Mouse (Mus musculus) retina, postnatal 1 day (tissue): ENCODE results near the gene Tfap2e.

Experiments
- DNase-seq: peaks from one replicate; pipeline ENCODE4 v3.0.0-alpha.2; 2012

Tfap2e gene

DNA sequence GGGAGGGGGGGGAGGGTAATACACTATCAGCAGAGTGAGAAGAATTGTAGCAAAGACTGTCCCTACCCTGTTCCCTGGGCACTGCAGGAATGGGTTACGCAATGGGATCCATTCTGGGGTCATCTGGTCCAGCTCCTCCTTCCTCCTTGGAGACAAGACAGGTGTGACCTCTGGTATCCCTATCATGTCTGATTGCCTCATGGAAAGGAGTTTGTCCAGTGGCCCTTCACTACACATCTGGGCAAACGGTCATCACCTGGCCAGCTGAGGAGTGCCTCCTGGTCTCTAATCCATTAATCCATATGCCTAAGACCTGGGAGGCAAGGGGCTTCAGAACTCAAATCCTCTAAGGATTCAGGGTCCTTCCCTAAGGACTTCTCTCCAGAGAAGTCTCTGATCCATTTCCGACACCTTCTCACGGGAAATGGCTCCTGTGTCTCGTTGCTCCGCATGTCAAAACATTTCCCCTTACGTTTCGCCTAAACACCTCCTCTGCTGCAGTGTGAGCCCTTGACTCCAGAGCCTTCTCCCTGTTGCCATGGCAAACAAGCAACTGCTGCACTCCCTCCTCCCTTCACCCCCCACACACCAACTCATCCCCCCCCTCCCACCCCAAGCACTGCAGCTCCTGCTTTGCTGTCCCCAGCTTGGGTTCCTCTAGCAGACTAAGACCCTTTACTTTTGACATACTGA is 15.0 kb upstream of the Tfap2e start:
- no peak for DNase-seq

DNA sequence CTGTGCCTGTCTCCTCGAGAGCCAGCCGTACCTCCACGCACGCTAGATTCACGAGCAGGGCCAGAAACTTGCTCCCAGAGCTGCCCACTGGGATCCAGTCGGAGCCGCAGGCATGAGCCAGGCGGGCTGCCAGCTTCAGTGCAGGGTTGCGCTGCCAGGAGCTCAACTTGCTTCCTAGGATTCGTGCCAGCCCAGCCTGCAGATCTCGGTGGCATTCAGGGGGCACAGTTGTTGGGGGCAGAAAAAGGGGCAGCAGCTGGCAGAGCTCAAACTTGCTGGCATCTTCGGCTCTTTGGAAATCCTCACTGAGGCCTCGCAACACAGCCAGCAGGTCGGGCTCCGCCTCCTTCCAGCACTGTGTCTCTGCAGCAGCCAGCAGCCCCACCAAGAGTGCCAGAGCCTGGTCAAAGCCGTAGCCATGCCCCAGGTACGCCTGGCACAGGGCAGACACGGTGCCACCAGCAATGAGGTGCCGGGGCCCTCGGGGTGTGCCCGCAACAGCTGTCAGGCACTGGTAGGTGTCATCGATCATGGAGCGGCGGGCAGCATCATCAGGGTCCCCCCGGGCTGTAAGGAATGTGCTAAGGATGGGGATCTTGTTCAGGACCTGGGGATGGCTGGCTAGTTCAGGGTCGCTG is 14.1 kb upstream of the Tfap2e start:
- DNase-seq, result no peak

DNA sequence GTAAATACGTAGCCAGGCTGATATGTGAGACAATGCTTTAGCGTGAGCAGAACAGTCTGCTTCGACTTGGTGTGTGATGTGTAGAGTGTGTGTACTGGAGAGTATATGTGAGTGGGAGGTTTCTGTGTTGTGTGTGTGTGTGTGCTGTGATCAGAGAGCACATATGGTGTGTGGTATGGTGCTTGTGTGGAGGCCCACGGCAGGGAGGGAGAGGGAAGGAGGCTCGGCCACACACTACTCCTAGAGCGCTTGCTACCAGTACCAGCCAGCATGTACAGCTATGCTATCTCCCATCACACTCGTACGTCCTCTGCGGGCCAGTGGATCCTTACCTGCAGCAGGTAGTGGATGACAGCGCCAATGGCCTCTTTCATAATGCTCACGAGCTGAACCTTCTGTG is 13.5 kb upstream of the Tfap2e start:
- no peak for DNase-seq

DNA sequence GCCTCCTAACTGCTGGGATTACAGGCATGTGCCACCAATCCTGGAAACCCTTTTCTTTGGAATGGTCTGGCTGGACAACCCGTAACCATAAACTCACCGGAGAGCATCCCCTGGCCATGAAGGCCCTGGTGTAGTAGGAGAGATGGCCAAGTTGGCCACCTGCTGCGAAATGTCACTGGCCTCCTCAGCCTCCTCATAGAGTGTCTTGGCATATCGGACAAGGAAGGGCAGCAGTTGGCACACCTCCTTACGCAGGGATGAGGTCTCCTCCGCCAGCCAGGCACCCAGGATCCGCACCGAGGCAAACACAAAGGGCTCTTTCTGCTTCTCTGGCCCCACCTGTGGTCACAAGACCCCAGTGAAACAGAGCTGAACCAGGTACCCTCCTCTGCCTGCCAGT is 12.3 kb upstream of the Tfap2e start:
- DNase-seq, result no peak

DNA sequence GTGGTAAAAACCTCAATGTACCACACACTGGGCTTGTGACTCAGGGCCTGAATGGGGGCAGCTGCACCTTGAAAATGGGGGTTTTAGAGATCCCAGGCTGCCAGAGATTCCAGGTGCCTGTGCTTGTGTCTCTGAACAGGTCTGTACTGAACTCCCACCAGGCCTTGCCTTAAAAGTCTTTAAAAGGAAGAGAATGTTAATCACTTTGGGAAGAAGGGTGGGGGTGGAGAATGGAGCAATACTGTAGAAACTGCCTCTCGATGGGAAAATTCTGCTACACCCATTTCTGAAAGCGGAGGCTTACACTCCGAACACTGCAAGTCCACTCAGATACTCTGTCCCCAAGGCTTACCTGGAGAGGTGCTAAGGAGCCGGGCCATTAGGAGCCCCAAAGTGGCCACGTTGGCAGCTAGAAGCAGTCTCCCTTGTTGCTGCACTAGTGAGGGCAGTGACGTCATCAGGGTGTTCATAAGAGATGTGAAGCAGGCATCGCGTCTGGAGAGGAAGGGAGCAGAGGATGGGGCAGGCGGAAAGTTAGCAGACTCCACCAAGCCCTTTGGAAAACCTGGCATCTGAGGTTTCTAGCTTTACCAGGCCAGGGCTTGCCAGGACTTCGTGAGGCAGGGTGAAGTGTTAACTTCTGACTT is 10.3 kb upstream of the Tfap2e start:
- DNase-seq, result no peak

DNA sequence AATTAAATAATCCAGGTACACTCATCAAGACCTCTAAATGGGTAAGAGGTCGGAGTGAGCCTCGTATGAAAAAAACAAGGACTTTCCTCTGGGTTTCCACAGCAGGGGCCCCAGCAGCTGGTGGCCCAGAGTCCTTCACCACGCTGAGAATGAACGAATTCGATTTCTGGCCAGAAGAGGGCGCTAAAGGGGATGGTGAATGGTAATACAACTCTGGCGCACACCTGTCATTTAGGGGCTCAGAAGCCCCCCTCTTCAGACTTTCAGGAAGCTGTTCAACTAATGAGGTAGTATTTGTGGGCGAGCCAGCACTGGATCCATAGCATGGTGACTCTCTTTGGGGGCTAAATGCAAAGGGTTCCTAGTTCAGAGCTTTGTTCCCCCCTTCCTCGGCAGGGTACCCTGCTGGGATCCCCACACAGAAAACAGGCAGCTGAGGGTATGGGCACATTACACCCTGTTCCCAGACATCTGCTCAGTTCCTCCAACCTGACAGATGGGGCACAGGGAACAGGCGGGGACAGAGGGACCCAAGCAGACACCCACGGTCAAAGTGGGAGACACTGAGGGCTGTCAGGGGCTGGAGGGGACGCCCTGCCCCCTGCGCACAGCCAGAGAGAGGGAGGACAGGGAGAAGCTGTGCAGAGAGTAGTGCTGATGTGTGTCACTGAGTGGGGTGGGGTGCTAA is 9.6 kb upstream of the Tfap2e start:
- DNase-seq, result peak; percentile 77

DNA sequence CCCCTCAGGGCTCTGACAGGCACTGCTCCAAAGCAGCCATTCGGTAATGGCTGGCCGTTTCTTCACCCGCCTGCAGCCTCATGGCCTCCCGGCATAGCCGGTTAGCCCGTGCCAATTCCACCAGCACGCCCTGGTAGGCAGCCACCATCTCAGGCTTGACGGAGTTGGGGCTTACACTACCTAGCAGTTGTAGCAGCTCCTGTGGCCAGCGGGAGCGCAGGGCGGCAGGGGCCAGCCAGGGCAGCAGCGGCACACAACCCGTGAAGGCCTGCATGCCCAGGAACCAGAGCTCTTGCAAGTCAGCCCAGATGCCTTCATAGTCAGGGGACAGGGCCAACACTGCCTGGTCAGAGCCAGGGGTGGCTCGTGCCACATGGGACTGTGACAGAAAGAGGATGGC is 8.8 kb upstream of the Tfap2e start:
- DNase-seq, result no peak

DNA sequence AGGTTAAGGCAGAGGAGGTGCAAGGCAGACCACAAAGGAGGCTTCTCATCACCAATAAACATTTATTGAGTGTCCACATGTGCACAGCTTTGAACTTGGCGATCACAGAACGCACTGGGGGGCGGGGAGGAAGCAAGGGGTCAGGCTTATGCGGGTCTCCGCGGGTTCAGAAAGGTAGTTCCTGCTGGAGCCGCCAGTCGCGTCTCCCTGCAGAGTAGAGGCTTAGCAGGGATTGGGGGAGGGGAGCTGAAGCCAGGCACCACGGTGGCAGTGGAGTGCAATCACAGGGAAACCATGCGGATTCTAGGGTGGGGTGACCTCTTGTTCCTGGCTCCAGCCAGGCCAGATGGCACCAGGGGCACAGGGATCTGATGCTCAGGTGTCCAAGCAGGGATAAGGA is 7.7 kb upstream of the Tfap2e start:
- DNase-seq, result peak; percentile 52

DNA sequence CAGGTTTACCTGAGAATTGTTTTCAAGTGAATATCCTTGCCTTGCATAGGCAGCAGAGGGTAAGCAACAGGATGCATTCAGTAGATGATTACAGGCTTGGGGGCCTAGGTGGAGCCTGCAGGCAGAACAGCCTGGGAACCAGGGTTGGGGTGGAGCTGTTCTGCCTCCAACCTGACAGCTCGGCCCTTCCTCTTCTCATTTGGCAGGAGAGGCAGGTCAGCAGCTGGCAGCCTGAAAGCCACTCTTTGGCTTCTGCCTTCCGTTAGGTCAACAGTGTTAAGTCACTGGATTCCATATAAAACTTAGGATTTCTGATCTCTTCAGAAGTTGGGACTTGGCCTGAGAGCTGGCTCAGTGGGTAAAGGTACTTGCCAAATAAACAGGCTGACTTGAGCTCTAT is 6.9 kb upstream of the Tfap2e start:
- no peak for DNase-seq

DNA sequence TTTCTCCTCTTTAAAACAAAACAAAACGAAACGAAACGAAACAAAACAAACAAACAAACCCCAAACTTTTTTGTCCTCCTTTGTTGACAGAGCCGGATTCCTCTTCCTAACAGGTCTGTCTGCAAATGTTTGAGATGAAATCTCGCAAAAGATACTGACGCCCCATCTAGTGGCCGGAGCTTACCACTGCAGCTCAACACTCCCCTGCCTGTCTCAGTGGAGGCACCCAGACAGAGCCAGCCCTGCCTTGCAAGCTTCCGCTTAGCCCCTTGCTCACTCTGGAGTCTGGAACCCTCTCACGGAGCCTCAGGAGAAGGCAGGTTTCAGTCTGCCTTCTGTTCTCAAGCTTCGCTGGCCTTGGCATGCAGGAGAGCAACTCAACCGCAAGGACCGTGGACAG is 5.4 kb upstream of the Tfap2e start:
- DNase-seq, result peak; percentile 88

DNA sequence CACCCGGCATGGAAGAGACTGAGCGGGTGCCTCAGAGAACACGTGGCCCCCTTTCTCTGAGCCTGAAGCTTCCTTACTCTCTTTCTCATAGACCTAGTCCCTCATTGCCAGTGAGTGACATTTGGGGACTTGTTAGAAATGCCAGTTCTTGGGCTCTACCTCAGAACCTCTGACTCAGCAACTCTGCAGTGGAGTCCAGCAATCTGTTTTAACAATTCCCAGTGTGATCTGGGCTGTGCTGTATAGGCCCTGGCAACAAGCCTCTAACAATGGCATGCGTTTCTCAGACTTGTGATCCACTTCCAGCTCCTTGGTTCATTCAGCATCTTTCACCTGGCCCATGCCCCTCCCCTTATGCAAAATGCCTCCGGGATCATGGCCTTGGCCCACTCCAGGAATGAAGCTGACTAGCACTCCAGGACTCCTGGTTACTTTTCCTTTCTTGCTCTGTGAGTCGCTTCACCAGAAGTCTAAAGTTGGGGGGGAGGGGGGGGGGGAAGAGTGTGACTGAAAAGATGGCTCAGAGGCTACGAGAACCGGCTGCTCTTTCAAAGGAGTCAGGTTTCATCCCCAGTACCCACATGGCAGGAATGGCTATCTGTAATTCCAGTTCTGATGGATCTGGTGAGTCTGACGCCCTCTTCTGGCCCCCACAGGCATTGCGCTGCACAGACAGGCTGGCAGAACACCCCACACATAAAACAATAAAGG is 4.1 kb upstream of the Tfap2e start:
- peak; percentile 37 for DNase-seq

DNA sequence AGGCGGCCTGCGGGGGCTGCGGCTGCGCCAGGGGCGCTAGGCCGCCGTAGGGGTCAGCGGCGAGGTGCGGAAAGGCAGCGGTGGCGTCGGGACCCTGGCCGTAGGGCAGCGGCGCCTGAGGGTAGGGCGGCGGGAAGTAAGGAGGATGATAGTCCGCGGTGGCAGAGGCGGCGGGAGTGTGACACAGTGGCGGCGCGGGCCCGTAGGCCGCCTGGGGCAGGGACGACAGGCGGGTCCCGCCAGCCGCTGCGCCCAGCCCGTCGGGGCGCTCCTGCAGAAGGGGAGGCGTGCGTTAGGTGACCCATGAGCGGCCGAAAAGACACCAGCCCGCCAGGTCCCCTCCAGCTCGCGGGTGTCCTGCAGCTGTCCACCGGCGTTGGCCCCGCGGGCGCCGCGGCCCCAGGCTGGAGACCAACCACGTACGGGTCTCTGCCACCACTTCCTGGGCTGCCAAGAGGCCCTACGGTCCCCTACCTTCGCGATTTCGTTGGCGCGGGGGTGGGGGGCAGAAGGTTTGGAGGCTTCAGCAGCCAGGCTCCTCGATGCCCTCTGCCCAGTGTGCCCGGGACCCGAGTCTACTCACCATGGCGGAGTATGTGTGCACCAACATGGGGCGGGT is 549 bp downstream of the Tfap2e start:
- peak; percentile 38 for DNase-seq

DNA sequence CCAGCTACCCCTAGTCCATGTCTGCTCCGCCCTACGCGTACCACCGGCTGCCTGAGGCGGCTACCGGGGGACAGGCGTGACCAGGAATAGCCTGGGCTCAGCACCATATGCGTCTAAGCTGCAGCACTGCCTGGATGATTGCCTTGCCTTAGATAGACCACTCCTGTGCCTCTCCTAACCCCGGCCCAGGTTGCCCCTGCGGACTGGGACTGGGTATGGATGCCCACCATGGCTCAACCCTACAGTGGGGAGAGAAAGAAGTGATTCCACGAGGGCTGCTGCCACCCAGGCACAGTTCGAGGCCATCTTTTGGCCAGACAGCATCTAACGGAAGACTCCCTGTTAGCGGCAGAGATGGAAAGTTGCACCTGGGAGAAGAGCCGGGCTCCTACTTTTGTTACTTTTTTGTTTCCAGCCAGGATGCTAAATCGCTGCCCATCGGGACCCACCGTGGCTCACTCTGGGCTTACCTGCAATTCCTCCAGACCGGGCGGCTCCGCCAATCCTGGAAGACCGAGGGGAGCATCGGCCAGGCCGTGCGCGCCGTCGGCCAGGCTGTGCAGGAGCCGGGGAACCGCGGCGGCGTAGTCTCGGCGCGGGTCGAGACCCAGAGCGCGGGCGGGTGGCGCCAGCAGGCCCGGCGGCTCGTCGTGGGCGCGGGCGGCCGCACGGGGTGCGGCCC is 1.2 kb downstream of the Tfap2e start:
- DNase-seq, result peak; percentile 31

DNA sequence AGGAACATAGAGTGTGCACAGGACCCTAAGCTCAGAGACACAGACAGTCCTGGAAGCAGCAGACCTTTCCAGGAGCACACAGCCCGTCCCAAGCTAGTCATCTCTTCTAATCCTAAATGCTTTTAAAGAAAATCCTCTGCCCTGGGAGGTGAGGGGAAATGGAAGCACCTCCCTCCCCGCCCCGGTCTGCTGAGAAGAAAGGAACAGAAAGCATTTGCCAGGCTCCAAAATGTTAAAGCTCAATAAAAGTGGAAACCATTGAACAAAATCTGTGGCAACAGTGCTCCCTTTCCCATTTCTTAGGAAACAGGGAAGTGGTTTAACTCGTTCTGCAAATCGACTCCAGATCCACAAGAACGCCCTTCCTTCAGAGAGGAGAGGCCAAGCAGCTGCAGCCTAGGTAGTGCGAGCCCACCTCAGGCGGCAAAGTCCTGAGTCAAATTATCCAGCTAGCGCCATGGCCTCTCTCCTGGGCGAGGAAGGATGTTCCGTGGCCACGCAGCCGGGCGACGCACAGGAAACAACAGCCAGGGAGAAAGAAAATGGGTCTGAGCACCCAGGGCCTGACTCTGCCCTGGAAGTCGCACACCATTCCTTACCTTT is 1.9 kb downstream of the Tfap2e start:
- no peak for DNase-seq

DNA sequence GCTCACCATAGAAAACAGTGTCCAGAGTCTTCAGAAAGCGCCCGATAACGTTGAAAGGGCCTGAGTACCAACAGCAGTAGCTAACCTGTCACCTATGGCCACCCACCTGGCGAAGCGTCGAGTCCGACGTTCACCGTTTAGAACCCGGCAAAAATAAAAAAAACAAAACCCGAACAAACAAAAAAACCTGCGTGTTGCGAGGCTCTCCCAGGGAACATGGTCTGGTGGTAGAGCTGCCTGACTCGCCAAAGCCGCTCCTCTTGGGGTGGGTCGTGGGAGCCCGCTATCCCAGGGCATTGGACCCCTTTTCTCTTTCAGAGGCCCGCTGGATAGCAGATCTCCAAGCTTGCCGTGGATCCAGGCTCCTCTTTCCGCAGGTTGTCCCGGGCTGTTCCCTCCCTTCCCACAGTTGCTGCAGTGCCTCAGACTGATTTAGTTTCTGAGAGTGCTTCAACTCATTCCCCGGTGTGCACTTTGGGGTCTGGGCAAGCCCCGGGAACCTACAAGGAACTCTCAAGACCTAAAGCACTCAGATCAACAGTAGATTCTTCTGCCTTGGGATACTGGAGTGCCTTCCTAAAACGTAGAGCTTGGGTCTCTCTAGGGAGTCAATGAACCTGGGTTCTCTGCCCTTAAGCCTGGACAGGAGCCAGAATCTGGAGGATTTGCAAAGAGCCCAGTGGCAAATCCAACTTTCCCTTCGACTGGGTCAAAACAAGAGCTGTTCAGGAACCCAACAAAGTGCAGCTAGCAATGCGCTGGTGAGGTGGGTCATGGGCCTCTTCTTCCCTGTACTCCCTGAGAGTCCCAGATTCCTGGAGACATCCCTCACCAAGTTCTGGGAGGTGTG is 3.3 kb downstream of the Tfap2e start:
- DNase-seq, result no peak

DNA sequence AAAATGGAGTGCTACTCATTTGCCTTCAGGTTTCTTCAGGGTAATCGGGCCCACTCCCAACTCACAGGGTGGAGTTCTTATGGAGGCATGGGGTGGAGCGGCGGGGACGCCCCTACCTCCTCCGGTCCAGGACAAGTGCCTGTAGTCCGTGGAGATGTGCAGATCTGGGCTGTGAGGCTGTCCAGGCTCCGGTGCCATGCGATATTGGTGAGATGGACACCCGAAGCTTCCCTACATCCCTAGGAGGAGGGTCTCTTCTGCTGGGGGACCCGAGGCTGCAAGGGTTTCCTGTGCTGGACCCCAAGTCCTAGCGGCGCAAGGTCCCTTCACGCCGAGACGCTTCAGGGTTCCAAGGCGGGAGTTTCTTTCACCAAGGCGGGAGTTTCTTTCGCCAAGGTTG is 3.9 kb downstream of the Tfap2e start:
- no peak for DNase-seq

DNA sequence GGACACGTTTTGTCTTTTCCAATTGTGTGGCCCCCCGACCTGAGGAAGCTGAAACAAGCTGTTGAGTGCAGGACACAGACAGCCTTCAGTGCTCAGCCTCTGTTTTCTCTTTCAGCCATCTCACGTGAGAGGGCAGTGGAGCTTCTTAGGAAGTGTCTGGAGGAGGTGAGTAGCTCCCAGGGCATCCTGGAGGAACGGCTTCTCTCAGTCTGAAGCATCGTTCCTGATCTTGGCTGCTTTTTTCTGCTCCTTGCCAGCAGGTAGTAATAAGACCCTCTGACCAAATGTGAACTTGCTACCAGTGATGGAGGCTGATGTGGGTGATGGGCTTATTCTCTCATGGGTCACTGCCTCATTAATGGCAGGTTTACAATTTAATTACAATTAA is 28.6 kb downstream of the Tfap2e start:
- no peak for DNase-seq

DNA sequence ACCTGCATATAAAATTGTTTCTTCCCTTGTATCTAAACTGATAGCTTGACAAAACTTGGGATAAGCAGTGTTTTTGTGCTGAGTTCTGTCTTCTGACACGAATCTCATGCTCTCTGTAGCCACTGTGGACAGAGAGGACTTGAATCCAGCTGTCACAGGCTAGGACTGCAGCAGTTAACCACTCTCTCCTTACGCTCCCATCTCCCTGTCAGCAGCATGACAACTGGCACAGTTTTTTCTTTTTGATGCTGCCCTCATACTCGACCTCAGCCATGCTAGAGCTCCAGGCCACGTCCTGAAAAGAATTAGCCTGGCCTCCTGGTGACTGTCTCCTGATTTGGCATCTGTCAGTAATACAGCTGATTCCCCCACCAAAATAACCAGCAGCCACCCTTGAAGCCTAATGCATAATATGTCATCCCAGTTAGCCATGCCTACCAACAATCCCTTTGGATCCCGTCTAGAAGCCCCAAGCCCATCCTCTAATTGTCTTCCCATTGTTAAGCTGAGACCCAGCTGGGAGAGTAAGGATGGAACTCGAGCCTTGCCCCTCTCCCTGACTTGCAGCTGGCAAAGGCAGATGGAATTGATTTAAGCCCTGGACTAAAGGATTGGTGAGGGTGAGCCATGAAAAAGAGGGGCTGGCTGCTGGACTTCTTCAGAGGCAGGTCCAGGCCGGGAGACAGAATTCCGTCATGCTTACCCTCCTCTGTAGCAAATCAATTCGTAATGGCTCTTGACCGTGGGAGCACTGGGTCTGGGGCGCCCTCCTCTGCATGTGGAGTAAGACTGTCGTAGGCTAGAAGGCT is 29.2 kb downstream of the Tfap2e start:
- DNase-seq, result peak; percentile 14

DNA sequence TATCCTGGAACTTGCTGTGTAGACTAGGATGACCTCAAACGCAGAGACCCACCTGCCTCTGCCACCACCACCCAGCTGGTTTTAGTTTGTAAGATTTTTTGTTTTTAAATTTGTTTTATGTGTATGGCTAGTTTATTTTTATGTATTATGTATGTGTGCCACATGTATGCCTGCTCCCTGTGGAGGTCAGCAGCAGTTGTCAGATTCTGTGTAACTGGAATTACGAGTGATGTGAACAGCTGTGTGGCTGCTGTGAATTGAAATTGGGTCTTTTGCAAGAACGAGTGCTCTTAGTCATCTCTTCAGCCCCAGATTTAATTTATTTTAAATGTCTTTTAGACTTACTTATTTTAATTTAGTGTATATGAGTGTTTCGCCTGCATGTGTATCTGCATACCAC is 39.1 kb downstream of the Tfap2e start:
- DNase-seq, result no peak

DNA sequence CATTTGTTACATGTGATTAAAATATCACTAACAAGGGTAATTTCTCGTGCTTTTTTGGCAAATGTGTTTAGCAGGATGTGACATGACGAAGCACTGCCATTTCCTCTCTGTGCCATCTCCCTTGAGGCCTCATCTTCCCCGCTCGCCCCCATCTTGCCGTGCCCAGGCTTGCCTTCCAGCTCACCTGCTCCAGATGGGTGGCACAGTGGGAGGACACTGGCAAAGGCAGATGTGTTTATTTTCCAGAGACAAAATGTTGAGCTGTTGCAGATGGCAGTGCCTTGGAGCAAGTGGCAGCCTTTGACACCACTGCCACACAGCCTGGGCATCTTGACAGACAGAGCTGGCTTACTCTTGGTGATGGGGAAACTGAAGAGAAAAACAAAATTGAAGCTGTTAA is 43.0 kb downstream of the Tfap2e start:
- DNase-seq, result no peak
